Mouse (Mus musculus): Measurements from ENCODE around the gene Khk.

DNA sequence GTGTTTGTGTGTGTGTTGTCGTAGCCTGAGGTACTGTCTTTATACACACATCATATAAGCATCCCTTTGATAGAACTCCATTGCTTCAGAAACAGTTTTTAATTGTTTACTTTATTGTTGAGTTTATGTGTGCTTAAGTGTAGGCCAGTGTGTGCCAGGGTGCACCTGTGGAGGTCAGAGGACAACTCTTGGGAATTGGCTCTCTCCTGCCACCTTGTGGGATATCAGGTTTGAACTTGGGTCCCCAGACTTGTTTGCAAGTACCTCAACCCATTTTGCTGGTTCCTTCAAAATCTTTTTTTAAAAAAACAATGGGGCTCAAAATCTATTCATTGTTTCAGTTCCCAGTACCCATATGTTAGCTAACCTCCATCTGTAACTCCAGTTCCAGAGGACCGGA is 21.8 kb downstream of the Khk start:
- peak; percentile 69 for TF ChIP-seq CTCF (conservative IDR thresholded peaks at IDR 0.05; ENCODE audit: insufficient read depth, insufficient read length, low read depth, low read length)
- no peak for TF ChIP-seq POLR2A (IDR thresholded peaks at IDR 0.05; ENCODE audit: low read depth, low read length)
